Mouse (Mus musculus) ES-E14 (cell line): ENCODE measurements around the gene Zfp423.

Experiments
- CHD2 ChIP-seq: IDR thresholded peaks from 2 replicates; pipeline ENCODE4 v1.6.1; 2014; ENCODE audit warnings: mild to moderate bottlenecking, low read depth, low read length, inconsistent platforms
- HCFC1 ChIP-seq: IDR thresholded peaks from 2 replicates; pipeline ENCODE4 v1.6.1; 2012; ENCODE audit warnings: low read length, inconsistent platforms, borderline replicate concordance; ENCODE audit not compliant: insufficient read depth
- MAFK ChIP-seq: IDR thresholded peaks from 2 replicates; pipeline ENCODE4 v1.6.1; 2014; ENCODE audit warnings: mild to moderate bottlenecking, low read depth, low read length, inconsistent platforms; ENCODE audit not compliant: insufficient read depth
- ZNF384 ChIP-seq: IDR thresholded peaks from 2 replicates; pipeline ENCODE4 v1.6.1; 2012; ENCODE audit warnings: low read depth, low read length, inconsistent platforms

DNA sequence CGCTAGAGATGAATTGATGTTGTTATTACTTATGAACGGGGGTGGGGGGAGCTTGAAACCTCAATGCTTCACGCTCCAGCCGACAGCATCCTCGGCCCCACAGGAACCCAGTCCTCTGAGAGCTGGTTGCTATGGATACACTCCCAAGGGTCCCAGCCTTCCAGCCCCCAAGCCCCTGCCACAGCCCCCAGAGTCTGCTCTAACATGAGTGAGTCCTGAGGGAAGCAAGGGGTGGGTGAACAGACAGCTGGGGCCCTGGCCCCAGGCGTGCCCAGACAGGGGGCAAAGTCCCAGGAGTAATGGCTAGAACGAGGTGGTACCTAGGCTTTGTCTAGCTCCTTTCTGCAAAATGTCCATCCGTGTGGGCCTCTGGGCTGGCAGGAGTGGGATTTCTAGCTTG is 181.8 kb downstream of the Zfp423 start:
- TF ChIP-seq HCFC1 (no peak), MAFK (no peak), CHD2 (no peak), ZNF384 (no peak)
